Mouse (Mus musculus): ENCODE measurements around the gene Got1.

DNA sequence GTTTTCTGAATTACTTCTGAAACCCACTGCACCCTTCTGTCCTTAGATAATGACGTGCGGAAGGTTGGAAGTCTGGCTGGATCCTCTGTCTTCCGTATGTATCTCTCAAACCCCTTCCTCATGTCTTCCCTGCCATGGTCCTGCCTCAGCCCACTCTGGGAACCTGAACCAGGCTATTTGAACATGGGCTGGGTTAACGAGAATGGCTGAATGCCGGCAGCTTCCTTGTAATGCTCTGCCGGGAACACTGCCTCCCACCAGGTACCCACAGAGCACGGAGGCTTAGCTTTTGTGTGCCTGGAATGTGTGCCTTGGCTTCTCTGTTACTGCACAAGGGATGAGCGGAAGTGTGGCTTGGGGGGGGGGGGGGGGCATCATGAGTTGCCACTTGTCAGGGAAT, 52.1 kb downstream of the Got1 start:
- TF ChIP-seq CTCF (IDR thresholded peaks at IDR 0.05; ENCODE audit: borderline replicate concordance, insufficient read depth, low read depth, low read length), result no peak
- TF ChIP-seq POLR2A (IDR thresholded peaks at IDR 0.05; ENCODE audit: borderline replicate concordance, insufficient read depth, low read length), result no peak

Measured in cerebellum, adult 2 months (tissue).